Mouse (Mus musculus) embryonic facial prominence, embryonic 15.5 days (tissue): Measurements from ENCODE around the gene Mrps23. TPM values are rescaled to one million over a fixed set of nuclear protein-coding genes. Genes with fewer than 3 reads are reported as not detected.

Source experiments
- ATAC-seq: fragments of 200-750 bp; cut with Nextera tagmentation; 2 replicates; pipeline ENCODE4 v1.8.0; 2017; ENCODE audit warnings: low read depth, moderate TSS enrichment; ENCODE audit not compliant: insufficient number of reproducible peaks, low FRiP score, low TSS enrichment
- H3K27ac ChIP-seq: fragments of 300-500 bp; sonication (generic); replicated peaks from 2 replicates; pipeline ENCODE4 v1.5.1; 2015; ENCODE audit warnings: mild to moderate bottlenecking, inconsistent platforms
- H3K27me3 ChIP-seq: fragments of 300-500 bp; sonication (generic); 2 replicates; pipeline ENCODE4 v1.6.1; 2015; ENCODE audit warnings: inconsistent platforms
- H3K36me3 ChIP-seq: fragments of 300-500 bp; sonication (generic); 2 replicates; pipeline ENCODE4 v1.6.1; 2015; ENCODE audit warnings: mild to moderate bottlenecking, inconsistent platforms
- H3K4me1 ChIP-seq: fragments of 300-500 bp; sonication (generic); 2 replicates; pipeline ENCODE4 v1.6.1; 2015; ENCODE audit warnings: inconsistent platforms
- H3K4me2 ChIP-seq: fragments of 300-500 bp; sonication (generic); replicated peaks from 2 replicates; pipeline ENCODE4 v1.6.1; 2015; ENCODE audit warnings: mild to moderate bottlenecking, inconsistent platforms
- H3K4me3 ChIP-seq: fragments of 300-500 bp; sonication (generic); replicated peaks from 2 replicates; pipeline ENCODE4 v1.5.1; 2015; ENCODE audit warnings: mild to moderate bottlenecking, inconsistent platforms
- H3K9ac ChIP-seq: fragments of 300-500 bp; sonication (generic); 2 replicates; pipeline ENCODE4 v1.6.1; 2015; ENCODE audit warnings: inconsistent platforms
- H3K9me3 ChIP-seq: fragments of 300-500 bp; sonication (generic); replicated peaks from 2 replicates; pipeline ENCODE4 v1.6.1; 2016; ENCODE audit warnings: inconsistent platforms
- WGBS: fragments of 180-500 bp; shearing (Covaris S2); methylation state at CpG from one replicate; pipeline ENCODE4 v1.1.7; 2015; 5-methylcytosine and 5-hydroxymethylcytosine counted together
- polyA plus RNA-seq: library from polyadenylated mRNA; unstranded; fragments of >200 nt; fragmentation: Nextera tagmentation; extraction: Ambion mirVana; gene quantifications from 2 replicates; pipeline ENCODE4 v1.2.1, GENCODE M21; 2015

The Mrps23 gene
- polyA plus RNA-seq, 1 experiment from 2014 or later = 61.6 TPM

- no peaks in the 10 kb centered on the region for H3K36me3 ChIP-seq
- H3K9me3 ChIP-seq = no peaks in the 10 kb centered on the region
- no peak overlapping the region for H3K4me3 ChIP-seq
- H3K27me3 ChIP-seq = no peaks in the 10 kb centered on the region
- no peak overlapping the region for H3K9ac ChIP-seq
- H3K27ac ChIP-seq = no peak overlapping the region
- WGBS = 22% methylated on average over 15 of the region's 18 CpGs
- H3K4me1 ChIP-seq = peaks cover 21% of the 10 kb centered on the region
- no peak overlapping the region for H3K4me2 ChIP-seq
- ATAC-seq = peak; percentile 68; the same call in 1 of the 2 replicates
Observed at GRCm38 (mm10) chr11:88252767-88253513, 48.8 kb downstream of the Mrps23 start.

DNA sequence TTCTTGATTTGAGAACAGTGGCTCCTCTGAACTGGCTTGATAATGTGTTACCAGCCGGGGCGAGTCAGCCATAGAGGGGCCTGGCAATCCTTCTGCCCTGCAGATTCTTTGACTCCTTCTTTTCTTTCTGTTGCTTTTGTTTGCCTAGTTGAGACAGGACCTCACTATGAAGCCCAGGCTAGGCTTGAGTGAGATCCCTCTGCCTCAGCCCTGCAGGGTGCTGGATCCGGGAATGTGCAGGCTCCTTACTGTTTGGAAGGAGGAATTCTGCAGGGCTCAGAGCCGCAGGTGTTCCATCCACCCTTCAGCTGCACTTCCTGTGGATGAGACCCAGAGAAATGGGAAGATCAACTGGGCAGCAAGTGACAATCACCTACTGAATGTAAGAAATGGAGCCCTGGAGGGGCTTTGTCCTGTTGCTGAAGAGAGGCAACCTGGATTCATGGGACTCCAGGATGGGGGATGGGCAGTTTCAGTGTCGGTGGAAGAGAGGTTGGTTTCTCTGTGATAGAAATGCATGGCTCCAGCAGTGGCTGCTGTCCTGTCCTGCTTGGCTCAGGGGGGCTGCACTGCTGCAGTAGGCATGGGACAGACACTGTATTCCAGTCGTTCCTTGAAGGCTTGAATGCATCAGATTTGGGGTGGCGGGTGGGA lies 49.5 kb downstream of the Mrps23 start:
- WGBS = 51% methylated on average over 7 of the region's 7 CpGs
- Histone ChIP-seq H3K4me3 (no peak overlapping the region), H3K9me3 (no peaks in the 10 kb centered on the region), H3K4me2 (no peak overlapping the region), H3K27me3 (no peaks in the 10 kb centered on the region), H3K36me3 (no peaks in the 10 kb centered on the region), H3K27ac (no peak overlapping the region), H3K9ac (no peak overlapping the region), H3K4me1 (peaks cover 21% of the 10 kb centered on the region)
- ATAC-seq = no peak

- no peak overlapping the region for H3K9ac ChIP-seq
- 78% methylated on average over 4 of the region's 4 CpGs for WGBS
- H3K4me1 ChIP-seq = peaks cover 12% of the 10 kb centered on the region
- no peaks in the 10 kb centered on the region for H3K27me3 ChIP-seq
- no peak overlapping the region for H3K27ac ChIP-seq
- ATAC-seq = no peak
- H3K36me3 ChIP-seq = no peaks in the 10 kb centered on the region
- H3K4me3 ChIP-seq = no peak overlapping the region
- H3K9me3 ChIP-seq = no peaks in the 10 kb centered on the region
- no peak overlapping the region for H3K4me2 ChIP-seq
Observed at GRCm38 (mm10) chr11:88257700-88258099, 53.5 kb downstream of the Mrps23 start.

GRCm38 (mm10) chr11:88258212-88258611 lies 54.0 kb downstream of the Mrps23 start:
- Histone ChIP-seq H3K4me2 (no peak overlapping the region), H3K27me3 (no peaks in the 10 kb centered on the region), H3K9ac (no peak overlapping the region), H3K36me3 (no peaks in the 10 kb centered on the region), H3K27ac (no peak overlapping the region), H3K9me3 (no peaks in the 10 kb centered on the region), H3K4me3 (no peak overlapping the region), H3K4me1 (0 out of 2 replicates have a peak, but pooled peaks cover 7% of the 10 kb centered on the region)
- WGBS = 75% methylated on average over 4 of the region's 4 CpGs
- no peak for ATAC-seq

DNA sequence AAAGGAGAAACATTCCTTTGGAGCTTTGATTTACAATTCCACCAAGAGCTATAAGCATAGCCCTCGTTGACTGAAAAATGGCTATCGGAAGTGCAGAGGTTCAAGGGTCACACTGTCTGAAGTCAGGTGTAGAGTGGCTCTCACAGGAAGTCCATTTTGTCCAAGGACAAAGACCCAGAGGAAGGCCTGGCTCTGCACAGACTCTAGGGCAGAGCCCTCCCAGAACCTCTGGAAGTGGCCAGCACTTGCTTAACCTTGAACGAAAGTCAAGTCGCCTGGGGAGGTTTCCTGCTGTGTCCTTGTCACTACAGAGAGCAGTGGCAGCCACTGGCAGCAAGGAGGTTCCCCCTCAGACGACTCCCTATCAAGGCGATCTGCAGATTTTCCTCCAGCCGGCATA lies 56.3 kb downstream of the Mrps23 start:
- Histone ChIP-seq H3K4me2 (no peak overlapping the region), H3K9ac (no peak overlapping the region), H3K4me3 (no peak overlapping the region), H3K4me1 (no peaks in the 10 kb centered on the region), H3K27ac (no peak overlapping the region), H3K9me3 (no peaks in the 10 kb centered on the region), H3K27me3 (no peaks in the 10 kb centered on the region), H3K36me3 (no peaks in the 10 kb centered on the region)
- no peak for ATAC-seq
- 54% methylated on average over 7 of the region's 7 CpGs for WGBS

Other genes starting within 250 kb of the Mrps23 start
- gene Dynll2, start 216.9 kb upstream of the Mrps23 start, polyA plus RNA-seq = 19.5 and 22.4 TPM in 2 replicates
- gene Srsf1, start 157.0 kb upstream of the Mrps23 start, polyA plus RNA-seq = 269 and 279 TPM in 2 replicates
- gene Vezf1, start 136.1 kb upstream of the Mrps23 start, polyA plus RNA-seq = 37.5 and 39.6 TPM in 2 replicates
- 35.4 and 38.7 TPM in 2 replicates for gene Cuedc1, start 106.3 kb upstream of the Mrps23 start, polyA plus RNA-seq
- not detected in 2 replicates for gene Ccdc182, start 89.7 kb downstream of the Mrps23 start, polyA plus RNA-seq